Mouse (Mus musculus) CH12.LX (cell line): ENCODE data around the gene Ttc7. TPM values are rescaled to one million over a fixed set of nuclear protein-coding genes. Genes with fewer than 3 reads are reported as not detected.
A peak's percentile ranks its signal among the peaks of the same experiment; 100 is the strongest.

Experiments
- DNase-seq: peaks from one replicate; pipeline ENCODE4 v3.0.0-alpha.2; 2013; ENCODE audit errors: extremely low read depth
- H3K27ac ChIP-seq: 2 replicates; pipeline ENCODE4 v1.5.1; 2012; ENCODE audit warnings: low read depth, mild to moderate bottlenecking, control low read depth, moderate library complexity; ENCODE audit not compliant: insufficient read depth
- H3K27me3 ChIP-seq: replicated peaks from 2 replicates; pipeline ENCODE3; 2012; ENCODE audit warnings: inconsistent platforms
- H3K36me3 ChIP-seq, 2 experiments: replicated peaks in 1 of 2; 2 replicates each; pipeline versions ENCODE3 to v1.6.1; 2012; ENCODE audit warnings: inconsistent platforms in 1 of 2, low read length in 1 of 2, mild to moderate bottlenecking in 1 of 2, mixed read lengths in 1 of 2, moderate library complexity in 1 of 2; ENCODE audit not compliant: control insufficient read depth in 1 of 2, insufficient read depth in 1 of 2
- H3K4me1 ChIP-seq, 2 experiments: 2 replicates each; pipeline ENCODE4 v1.6.1; 2012; ENCODE audit warnings: inconsistent platforms in 1 of 2, moderate library complexity in 1 of 2; ENCODE audit not compliant: insufficient read depth in 2 of 2, control insufficient read depth in 1 of 2
- H3K4me2 ChIP-seq: 2 replicates; pipeline ENCODE4 v1.6.1; 2012; ENCODE audit warnings: low read depth, mild to moderate bottlenecking, control low read depth; ENCODE audit not compliant: poor library complexity, insufficient read depth, severe bottlenecking
- H3K4me3 ChIP-seq, 3 experiments: fragments of 150-350 bp in 1 of 3; sonication (generic) in 1 of 3; replicated peaks in 1 of 3; 2 replicates each; pipeline versions ENCODE3 to v1.5.1; 2011 to 2012; ENCODE audit warnings: low read depth in 2 of 3, low read length in 2 of 3, mild to moderate bottlenecking in 2 of 3, moderate library complexity in 2 of 3, control low read depth in 1 of 3, improper control_type of control experiment in 1 of 3, inconsistent platforms in 1 of 3, mixed read lengths in 1 of 3; ENCODE audit not compliant: poor library complexity in 1 of 3
- H3K79me2 ChIP-seq: replicated peaks from 2 replicates; pipeline ENCODE4 v1.6.1; 2012; ENCODE audit warnings: mild to moderate bottlenecking, moderate library complexity; ENCODE audit not compliant: control insufficient read depth, poor library complexity, insufficient read depth, severe bottlenecking; ENCODE audit errors: extremely low read depth
- H3K9ac ChIP-seq: 2 replicates; pipeline ENCODE4 v1.6.1; 2012; ENCODE audit warnings: low read depth, mild to moderate bottlenecking, control low read depth, moderate library complexity; ENCODE audit not compliant: insufficient read depth
- H3K9me3 ChIP-seq: replicated peaks from 2 replicates; pipeline ENCODE3; 2012; ENCODE audit warnings: low read length, inconsistent platforms, mixed read lengths
- CHD1 ChIP-seq: IDR thresholded peaks from 2 replicates; pipeline ENCODE4 v1.6.1; 2012; ENCODE audit warnings: low read depth, low read length, improper control_type of control experiment, inconsistent platforms
- CHD2 ChIP-seq: IDR thresholded peaks from 2 replicates; pipeline ENCODE4 v1.6.1; 2011; ENCODE audit warnings: low read length, improper control_type of control experiment
- E2F4 ChIP-seq: IDR thresholded peaks from 2 replicates; pipeline ENCODE4 v1.6.1; 2011; ENCODE audit warnings: low read depth, low read length, improper control_type of control experiment; ENCODE audit not compliant: insufficient replicate concordance
- EP300 ChIP-seq: IDR thresholded peaks from 2 replicates; pipeline ENCODE4 v1.6.1; 2011; ENCODE audit warnings: low read length, improper control_type of control experiment
- HCFC1 ChIP-seq: IDR thresholded peaks from 2 replicates; pipeline ENCODE4 v1.6.1; 2012; ENCODE audit warnings: low read depth, mild to moderate bottlenecking, inconsistent platforms, low read length, improper control_type of control experiment
- JUND ChIP-seq: conservative IDR thresholded peaks from 2 replicates; pipeline ENCODE4 v1.6.1; 2011; ENCODE audit warnings: low read depth, low read length, improper control_type of control experiment
- KAT2A ChIP-seq: IDR thresholded peaks from 2 replicates; pipeline ENCODE4 v1.6.1; 2012; ENCODE audit warnings: low read length, improper control_type of control experiment, inconsistent platforms; ENCODE audit not compliant: insufficient replicate concordance
- MAFK ChIP-seq: IDR thresholded peaks from 2 replicates; pipeline ENCODE4 v1.6.1; 2011; ENCODE audit warnings: low read length, improper control_type of control experiment; ENCODE audit not compliant: insufficient replicate concordance
- MAX ChIP-seq: IDR thresholded peaks from 2 replicates; pipeline ENCODE4 v1.6.1; 2011; ENCODE audit warnings: low read length, improper control_type of control experiment
- MAZ ChIP-seq: IDR thresholded peaks from 2 replicates; pipeline ENCODE4 v1.6.1; 2012; ENCODE audit warnings: low read depth, mild to moderate bottlenecking, inconsistent platforms, low read length, improper control_type of control experiment, moderate library complexity
- MEF2A ChIP-seq: IDR thresholded peaks from 2 replicates; pipeline ENCODE4 v1.6.1; 2014; ENCODE audit warnings: low read depth, mild to moderate bottlenecking, inconsistent platforms, low read length, improper control_type of control experiment, borderline replicate concordance
- MXI1 ChIP-seq: IDR thresholded peaks from 2 replicates; pipeline ENCODE4 v1.6.1; 2011; ENCODE audit warnings: mild to moderate bottlenecking, low read depth, low read length, improper control_type of control experiment
- MYC ChIP-seq: IDR thresholded peaks from 2 replicates; pipeline ENCODE4 v1.6.1; 2011; ENCODE audit warnings: low read depth, mild to moderate bottlenecking, improper control_type of control experiment, low read length
- NRF1 ChIP-seq: IDR thresholded peaks from 2 replicates; pipeline ENCODE4 v1.6.1; 2014; ENCODE audit warnings: low read depth, mild to moderate bottlenecking, inconsistent platforms, low read length, improper control_type of control experiment, moderate library complexity
- PAX5 ChIP-seq: IDR thresholded peaks from 2 replicates; pipeline ENCODE4 v1.6.1; 2012; ENCODE audit warnings: low read length, inconsistent platforms, mixed read lengths
- POLR2A ChIP-seq: IDR thresholded peaks from 2 replicates; pipeline ENCODE4 v1.6.1; 2011; ENCODE audit warnings: low read depth, mild to moderate bottlenecking, improper control_type of control experiment, low read length
- POLR2AphosphoS2 ChIP-seq: IDR thresholded peaks from 2 replicates; pipeline ENCODE4 v1.6.1; 2011; ENCODE audit warnings: low read depth, low read length, improper control_type of control experiment
- RCOR1 ChIP-seq: conservative IDR thresholded peaks from 2 replicates; pipeline ENCODE4 v1.6.1; 2012; ENCODE audit warnings: low read depth, mild to moderate bottlenecking, inconsistent platforms, low read length, improper control_type of control experiment
- SIN3A ChIP-seq: IDR thresholded peaks from 2 replicates; pipeline ENCODE4 v1.6.1; 2012; ENCODE audit warnings: low read length, improper control_type of control experiment, inconsistent platforms
- SMC3 ChIP-seq: IDR thresholded peaks from 2 replicates; pipeline ENCODE4 v1.6.1; 2011; ENCODE audit warnings: low read depth, low read length, improper control_type of control experiment
- TBP ChIP-seq: conservative IDR thresholded peaks from 2 replicates; pipeline ENCODE4 v1.6.1; 2011; ENCODE audit warnings: low read depth, low read length, improper control_type of control experiment
- UBTF ChIP-seq: IDR thresholded peaks from 2 replicates; pipeline ENCODE4 v1.6.1; 2012; ENCODE audit warnings: low read depth, mild to moderate bottlenecking, inconsistent platforms, low read length, improper control_type of control experiment, moderate library complexity
- USF1 ChIP-seq: IDR thresholded peaks from 2 replicates; pipeline ENCODE4 v1.6.1; 2014; ENCODE audit warnings: low read depth, mild to moderate bottlenecking, inconsistent platforms, low read length, improper control_type of control experiment
- dilution Hi-C: fragments of 300-500 bp; cut with MboI; formaldehyde crosslinking; loops from 2 replicates; pipeline ENCODE4 v1.14.3; 2020; ENCODE audit warnings: low sequenced_read_pairs; ENCODE audit not compliant: extremely low pct_unique_long_range_greater_than_20kb, extremely low pct_ligation_motif_present
- in situ Hi-C: fragments of 300-500 bp; cut with MboI; formaldehyde crosslinking; loops from 3 replicates; pipeline ENCODE4 v1.14.3; 2019; ENCODE audit warnings: low sequenced_read_pairs, low pct_ligation_motif_present, low pct_unique_long_range_greater_than_20kb, mixed read lengths
- polyA plus RNA-seq: library from polyadenylated mRNA; unstranded; fragments of >175 nt; gene quantifications from 2 replicates; pipeline ENCODE4 v1.2.1, GENCODE M21; 2012; ENCODE audit warnings: low read depth; ENCODE audit not compliant: insufficient read length
- total RNA-seq, 2 experiments: library from RNA; depleted of rRNA; stranded (reverse); fragments of 300-350 nt in 1 of 2; fragments of >200 nt in 1 of 2; gene quantifications; 2 replicates each; pipeline ENCODE4 v1.2.3; 2012 to 2014

Ttc7 gene
- total and polyA plus RNA-seq, 3 experiments, result 6.2 to 16.4 (median 12.8) TPM

- no peak for TF ChIP-seq SMC3
- peak; percentile 84; the same call in 1 of the 2 replicates for TF ChIP-seq MAZ
- TF ChIP-seq RCOR1, result peak; percentile 83; the same call in 1 of the 2 replicates
- TF ChIP-seq EP300, result peak; percentile 87
These were observed 135.4 kb downstream of the Ttc7 start (continued) for GRCm38 (mm10) chr17:87418082-87418481.

GRCm38 (mm10) chr17:87427511-87427910 is 144.8 kb downstream of the Ttc7 start, which contains the start of gene Stpg4:
Stpg4 (minus strand) TSS chr17:87427741.
- no peak for DNase-seq
- Histone ChIP-seq H3K27ac (no peak within 1 kb of the TSS), H3K4me2 (no peak within 1 kb of the TSS), H3K27me3 (no peaks in the 10 kb centered on the region), H3K9me3 (no peaks in the 10 kb centered on the region), H3K4me1 (no peaks in the 10 kb centered on the region), H3K79me2 (no peaks in the 10 kb centered on the region), H3K36me3 (peaks cover 14 to 41% of the 10 kb centered on the region in 2 experiments), H3K4me3 (no peak within 1 kb of the TSS), H3K9ac (no peak within 1 kb of the TSS)
- no peak for TF ChIP-seq POLR2AphosphoS2
- TF ChIP-seq SMC3, result no peak
- no peak for TF ChIP-seq TBP
- no peak for TF ChIP-seq KAT2A
- TF ChIP-seq MAFK, result no peak
- in situ Hi-C loops, result no loop called here
- dilution Hi-C loops, result no loop called here

GRCm38 (mm10) chr17:87429431-87429830 is 146.7 kb downstream of the Ttc7 start:
- no peaks in the 10 kb centered on the region for H3K27me3 ChIP-seq
- H3K9me3 ChIP-seq, result no peaks in the 10 kb centered on the region
- H3K9ac ChIP-seq, result no peak overlapping the region
- DNase-seq, result no peak
- in situ Hi-C loops, result no loop called here
- H3K36me3 ChIP-seq, result peaks cover 24 to 55% of the 10 kb centered on the region in 2 experiments
- H3K4me3 ChIP-seq, result no peak overlapping the region
- no peaks in the 10 kb centered on the region for H3K4me1 ChIP-seq
- H3K27ac ChIP-seq, result no peak overlapping the region
- no peak overlapping the region for H3K4me2 ChIP-seq
- H3K79me2 ChIP-seq, result no peaks in the 10 kb centered on the region; the same call in 1 of the 2 replicates
- dilution Hi-C loops, result no loop called here
- no peak for TF ChIP-seq SIN3A
- TF ChIP-seq MEF2A, result no peak
- no peak for TF ChIP-seq TBP
- no peak for TF ChIP-seq MAFK
- TF ChIP-seq CHD2, result no peak
- no peak for TF ChIP-seq HCFC1
- no peak for TF ChIP-seq JUND
- no peak for TF ChIP-seq POLR2A
- TF ChIP-seq MXI1, result no peak
- TF ChIP-seq MAX, result no peak
- no peak for TF ChIP-seq NRF1
- TF ChIP-seq E2F4, result no peak
- TF ChIP-seq USF1, result no peak
- TF ChIP-seq PAX5, result no peak
- TF ChIP-seq POLR2AphosphoS2, result no peak
- TF ChIP-seq UBTF, result no peak
- no peak for TF ChIP-seq SMC3
- TF ChIP-seq MYC, result no peak
- no peak for TF ChIP-seq CHD1
